In genomic region chr10:53412936-53413335, GRCm38 (mm10) we compare ENCODE assay signal across 27 mouse cellular contexts. TPM values are rescaled to one million over a fixed set of nuclear protein-coding genes. Genes with fewer than 3 reads are reported as not detected.
A peak's percentile ranks its signal among the peaks of the same experiment; 100 is the strongest.
DNase-seq lines count a peak whose midpoint lies in the region; ATAC-seq and TF ChIP-seq lines count a peak whose summit lies in the region.
"Had no signal": no experiment of that assay in that cellular context is flagged by ENCODE, and none has a peak within 500 bp of the region (broad histone marks: within the 10 kb centered on the region; RNA-seq: fewer than 3 reads in every experiment).

No protein-coding gene starts in this region.

- no peaks in the 10 kb centered on the region for H3K9me3 ChIP-seq in lung, postnatal 0 days (ENCODE audit: low read length)
- H3K9me3 ChIP-seq in stomach, embryonic 15.5 days = no peaks in the 10 kb centered on the region
- H3K9me3 ChIP-seq: G1E; heart, embryonic 10.5 days; limb, embryonic 12.5 days; lung, embryonic 15.5 days had no signal

- no peaks in the 10 kb centered on the region for H3K36me3 ChIP-seq in lung, postnatal 0 days (ENCODE audit: insufficient read depth, low read length)
- H3K36me3 ChIP-seq in stomach, embryonic 15.5 days = no peaks in the 10 kb centered on the region
- H3K36me3 ChIP-seq: G1E; heart, embryonic 10.5 days; limb, embryonic 12.5 days; lung, embryonic 15.5 days had no signal

- H3K4me2 ChIP-seq in lung, postnatal 0 days (replicated peaks; ENCODE audit: low read depth, low read length) = no peak overlapping the region
- no peak overlapping the region for H3K4me2 ChIP-seq in stomach, embryonic 15.5 days
- H3K4me2 ChIP-seq: limb, embryonic 12.5 days; lung, embryonic 15.5 days had no signal

- H3K4me3 ChIP-seq in gastrocnemius, adult 2 months = no peak overlapping the region
- H3K4me3 ChIP-seq in lung, postnatal 0 days (ENCODE audit: low read depth, low read length) = no peak overlapping the region
- H3K4me3 ChIP-seq in stomach, embryonic 15.5 days (replicated peaks) = no peak overlapping the region
- H3K4me3 ChIP-seq: heart, embryonic 10.5 days; layer of hippocampus, adult 2 months; limb, embryonic 12.5 days; lung, embryonic 15.5 days had no signal

- no peak for TF ChIP-seq EP300 in lung, postnatal 0 days (IDR thresholded peaks at IDR 0.05)

- no peak for DNase-seq in gastrocnemius, adult 2 months
- DNase-seq in gastrocnemius, postnatal 10 days = no peak
- DNase-seq in lung, postnatal 0 days (ENCODE audit: low spot score) = no peak
- no peak for DNase-seq in lung, postnatal 25 days (ENCODE audit: low spot score)
- DNase-seq in WW6 (ENCODE audit: low read depth, low spot score) = peak; percentile 18
- DNase-seq in right cerebral cortex, adult 18-20 months = no peak
- DNase-seq in urinary bladder, adult 18-20 months (ENCODE audit: low spot score in 2 of 2) = no peak
- DNase-seq: adrenal gland, postnatal 25 days; cerebellum, adult 9-10 months; forebrain, postnatal 0 days; gastrocnemius, postnatal 36 days; heart, postnatal 14 days; kidney, postnatal 25 days; layer of hippocampus, postnatal 36 days; right cerebral cortex, postnatal 25 days; spleen, adult 18-20 months; thymus, postnatal 4 days had no signal

- WGBS in lung, postnatal 0 days = 85% methylated on average over 3 of the region's 3 CpGs
- WGBS in stomach, embryonic 15.5 days = 89% methylated on average over 3 of the region's 3 CpGs

- no peak for TF ChIP-seq CTCF in gastrocnemius, adult 2 months (IDR thresholded peaks at IDR 0.05)
- TF ChIP-seq CTCF in lung, postnatal 0 days (IDR thresholded peaks at IDR 0.05) = no peak

- no peak for ATAC-seq in lung, postnatal 0 days
- ATAC-seq in stomach, embryonic 15.5 days (ENCODE audit: insufficient read depth, low FRiP score, low read depth) = no peak
- ATAC-seq: forebrain, postnatal 0 days; hindbrain, postnatal 0 days; intestine, postnatal 0 days had no signal

- peaks cover 8% of the 10 kb centered on the region; the same call in 1 of the 2 replicates for H3K4me1 ChIP-seq in lung, postnatal 0 days (ENCODE audit: insufficient read depth, low read depth, low read length)
- H3K4me1 ChIP-seq in stomach, embryonic 15.5 days = 0 out of 2 replicates have a peak, but pooled peaks cover 3% of the 10 kb centered on the region

- intact Hi-C loops in gastrocnemius, adult 2 months (cut with DNase I) = no loop called here

- H3K27me3 ChIP-seq in lung, postnatal 0 days (replicated peaks; ENCODE audit: insufficient read depth, low read length) = no peaks in the 10 kb centered on the region
- H3K27me3 ChIP-seq in stomach, embryonic 15.5 days (replicated peaks) = no peaks in the 10 kb centered on the region
- H3K27me3 ChIP-seq: limb, embryonic 12.5 days; lung, embryonic 15.5 days had no signal

- H3K9ac ChIP-seq in lung, postnatal 0 days (replicated peaks; ENCODE audit: low read depth) = no peak overlapping the region
- H3K9ac ChIP-seq in stomach, embryonic 15.5 days = no peak overlapping the region
- H3K9ac ChIP-seq: forebrain, postnatal 0 days; limb, embryonic 12.5 days; liver, embryonic 14.5 days; lung, embryonic 15.5 days had no signal

- peak overlapping the region; percentile 71 for H3K27ac ChIP-seq in gastrocnemius, adult 2 months
- H3K27ac ChIP-seq in lung, postnatal 0 days (ENCODE audit: low read length) = peak overlapping the region; percentile 80
- 0 out of 2 replicates have a peak overlapping the region, but pooled peaks have one; percentile 4 for H3K27ac ChIP-seq in stomach, embryonic 15.5 days
- H3K27ac ChIP-seq: heart, embryonic 10.5 days; hindbrain, postnatal 0 days; layer of hippocampus, adult 2 months; limb, embryonic 12.5 days; liver, embryonic 14.5 days; lung, embryonic 15.5 days; macrophage had no signal

RNA-seq across cellular contexts. Expression of gene Cep85l, which starts 33.2 kb away (rescaled TPM):
- 10 to 100 TPM; 45.6 to 62.4 TPM for total RNA-seq in gastrocnemius, adult 2 months (2021)
- total RNA-seq in gastrocnemius, postnatal 10 days (2021) = 10 to 100 TPM; 31.6 to 32.5 TPM
- 10.8 and 11.0 TPM in 2 replicates for polyA plus RNA-seq in lung, postnatal 0 days (2015; fragmentation: Nextera tagmentation; extraction: Ambion mirVana)
- polyA plus RNA-seq in stomach, embryonic 15.5 days (2015; fragmentation: Nextera tagmentation; extraction: Ambion mirVana) = 4.8 and 5.1 TPM in 2 replicates
- polyA plus RNA-seq: G1E had no signal

Comparison
In these comparisons a context has a peak if more than half of its experiments do, and no peak if none do; other contexts are left out.
1. H3K27ac ChIP-seq: peak in every context shown above with its lines; median percentile 80 in lung, postnatal 0 days; 71 in gastrocnemius, adult 2 months; 4 in stomach, embryonic 15.5 days.